Mouse (Mus musculus) ES-Bruce4 (cell line): ENCODE data around the gene Sod1. TPM values are rescaled to one million over a fixed set of nuclear protein-coding genes. Genes with fewer than 3 reads are reported as not detected.

Experiments used
- H3K27ac ChIP-seq: 2 replicates; pipeline ENCODE4 v1.5.1; 2012; ENCODE audit warnings: low read length, inconsistent platforms; ENCODE audit not compliant: insufficient read depth
- H3K27me3 ChIP-seq: 2 replicates; pipeline ENCODE4 v1.6.1; 2012; ENCODE audit warnings: mild to moderate bottlenecking, low read length, inconsistent platforms; ENCODE audit not compliant: control insufficient read depth, poor library complexity, insufficient read depth, severe bottlenecking
- H3K36me3 ChIP-seq: 2 replicates; pipeline ENCODE4 v1.6.1; 2012; ENCODE audit warnings: inconsistent platforms, mild to moderate bottlenecking, low read length, moderate library complexity; ENCODE audit not compliant: control insufficient read depth, poor library complexity, insufficient read depth, severe bottlenecking
- H3K4me1 ChIP-seq: one replicate; pipeline ENCODE4 v1.8.1; 2011; ENCODE audit warnings: low read length; ENCODE audit not compliant: control insufficient read depth, insufficient read depth
- H3K4me3 ChIP-seq: 2 replicates; pipeline ENCODE4 v1.5.1; 2011; ENCODE audit warnings: low read depth, mild to moderate bottlenecking, low read length
- H3K9ac ChIP-seq: 2 replicates; pipeline ENCODE4 v1.6.1; 2012; ENCODE audit warnings: low read depth, mild to moderate bottlenecking, inconsistent platforms; ENCODE audit not compliant: poor library complexity, severe bottlenecking
- H3K9me3 ChIP-seq: replicated peaks from 2 replicates; pipeline ENCODE4 v1.6.1; 2012; ENCODE audit warnings: mild to moderate bottlenecking, low read length, inconsistent platforms; ENCODE audit not compliant: control insufficient read depth, poor library complexity, insufficient read depth, severe bottlenecking
- CTCF ChIP-seq: IDR thresholded peaks from one replicate; pipeline ENCODE4 v1.8.1; 2011; ENCODE audit warnings: low read depth, low read length
- EP300 ChIP-seq: IDR thresholded peaks from 2 replicates; pipeline ENCODE4 v1.6.1; 2011; ENCODE audit warnings: low read depth, low read length; ENCODE audit not compliant: insufficient read depth
- POLR2A ChIP-seq: IDR thresholded peaks from one replicate; pipeline ENCODE4 v1.8.1; 2011; ENCODE audit warnings: low read length; ENCODE audit not compliant: insufficient read depth
- polyA plus RNA-seq: library from polyadenylated mRNA; stranded (reverse); fragments of >200 nt; gene quantifications from 2 replicates; pipeline ENCODE4 v1.2.4, GENCODE M21; 2011; ENCODE audit warnings: low read depth; ENCODE audit not compliant: missing spikeins, insufficient read depth, insufficient read length

Gene Sod1
- polyA plus RNA-seq, 1 experiment: 822 TPM

DNA sequence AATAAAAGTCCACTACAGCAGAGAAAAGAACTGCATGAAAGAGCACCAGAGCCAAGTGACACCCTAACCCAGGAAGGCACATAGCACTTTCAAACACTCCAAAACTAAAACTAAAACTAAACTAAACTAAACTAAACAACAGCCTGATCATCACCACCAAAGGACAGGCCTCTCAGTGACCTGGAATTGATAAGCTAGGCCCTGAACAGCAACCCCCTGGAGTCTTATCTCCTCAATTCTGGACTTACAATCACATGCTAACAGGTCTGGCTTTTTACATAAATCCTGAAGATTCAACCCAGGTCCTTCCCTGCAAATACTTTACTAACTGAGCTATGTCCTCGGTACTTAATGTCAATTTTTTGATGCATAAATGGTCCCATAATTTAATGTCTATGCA lies 44.6 kb downstream of the Sod1 start:
- Histone ChIP-seq H3K27me3 (no peaks in the 10 kb centered on the region), H3K27ac (no peak overlapping the region), H3K9ac (no peak overlapping the region), H3K9me3 (no peaks in the 10 kb centered on the region), H3K4me1 (no peaks in the 10 kb centered on the region), H3K4me3 (no peak overlapping the region), H3K36me3 (peaks cover 20% of the 10 kb centered on the region)
- TF ChIP-seq EP300 (no peak), POLR2A (no peak), CTCF (no peak)

DNA sequence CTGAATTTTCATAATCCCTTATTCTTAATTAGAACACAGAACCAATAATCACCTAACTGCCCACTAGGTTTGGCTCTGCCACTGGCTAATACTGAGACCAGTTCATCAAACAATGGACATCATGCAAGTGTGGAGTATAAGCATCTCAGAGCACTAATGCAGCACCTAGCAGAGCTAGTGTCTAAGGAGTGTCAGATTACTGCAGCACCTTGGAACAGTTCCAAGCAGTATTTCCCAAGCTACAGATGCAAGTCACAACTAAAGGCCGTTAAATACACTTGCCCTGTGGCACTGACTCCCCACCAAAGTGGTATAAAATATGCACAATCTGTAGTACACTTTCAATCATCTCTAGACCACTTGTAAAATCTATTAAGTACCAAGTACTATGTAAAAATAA lies 46.0 kb downstream of the Sod1 start:
- Histone ChIP-seq H3K9ac (no peak overlapping the region), H3K36me3 (peaks cover 12% of the 10 kb centered on the region), H3K4me1 (peaks cover 2% of the 10 kb centered on the region), H3K27me3 (no peaks in the 10 kb centered on the region), H3K9me3 (no peaks in the 10 kb centered on the region), H3K4me3 (no peak overlapping the region), H3K27ac (no peak overlapping the region)
- TF ChIP-seq EP300 (no peak), POLR2A (no peak), CTCF (no peak)

DNA sequence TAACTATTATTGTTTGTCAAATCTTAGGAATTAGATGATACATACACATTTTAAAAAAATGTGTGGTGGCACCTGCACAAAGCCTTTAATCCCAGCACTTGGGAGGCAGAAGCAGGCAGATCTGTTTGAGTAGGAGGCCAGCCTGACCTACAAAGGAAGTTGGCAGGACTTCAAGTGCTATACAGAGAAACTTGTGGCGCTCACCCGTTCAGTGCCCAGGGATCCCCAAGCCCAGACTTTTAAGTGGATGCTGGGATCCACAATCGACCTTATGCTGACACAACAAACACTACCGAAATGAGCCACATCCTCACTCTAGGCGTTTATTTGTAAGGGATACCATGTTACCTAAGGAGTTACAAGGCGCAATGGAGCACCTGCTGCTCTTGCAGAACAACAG lies 55.0 kb downstream of the Sod1 start:
- TF ChIP-seq EP300 (no peak), CTCF (no peak), POLR2A (no peak)
- Histone ChIP-seq H3K4me3 (no peak overlapping the region), H3K27ac (peak overlapping the region; percentile 6; the same call in 1 of the 2 replicates), H3K36me3 (no peaks in the 10 kb centered on the region), H3K9ac (no peak overlapping the region), H3K27me3 (no peaks in the 10 kb centered on the region), H3K9me3 (no peaks in the 10 kb centered on the region), H3K4me1 (peaks cover 2% of the 10 kb centered on the region)

Other genes with a start within 250 kb of the Sod1 start
- 22.4 and 24.4 TPM in 2 replicates for gene Tiam1, start 77.0 kb upstream of the Sod1 start, polyA plus RNA-seq
- gene Scaf4, start 63.7 kb downstream of the Sod1 start, polyA plus RNA-seq: 127 and 133 TPM in 2 replicates
- gene Hunk, start 165.3 kb downstream of the Sod1 start, polyA plus RNA-seq: 13.6 and 15.5 TPM in 2 replicates